ENCODE assay signal across 8 mouse cellular contexts in genomic region chr2:118554356-118554990, GRCm38 (mm10). TPM values are rescaled to one million over a fixed set of nuclear protein-coding genes. Genes with fewer than 3 reads are reported as not detected.
A peak's percentile ranks its signal among the peaks of the same experiment; 100 is the strongest.
DNase-seq lines count a peak whose midpoint lies in the region; ATAC-seq lines count a peak whose summit lies in the region.
"Not testable (repeated sequence)": the region's sequence is repeated elsewhere in the genome, so short reads cannot be mapped to it uniquely, and the experiment has no call there.

No protein-coding gene starts in this region.

- H3K27ac ChIP-seq in brown adipose tissue, adult 24 weeks (replicated peaks; ENCODE audit: low read depth, low read length) = peak overlapping the region; percentile 92
- H3K27ac ChIP-seq in forebrain, embryonic 10.5 days = peak overlapping the region; percentile 76
- peak overlapping the region; percentile 30 to 65 for H3K27ac ChIP-seq in heart, embryonic 14.5 days (replicated peaks in 1 of 2; ENCODE audit: control insufficient read depth in 1 of 2, insufficient read depth in 1 of 2, low read depth in 2 of 2, low read length in 2 of 2)

- not testable (repeated sequence) for H3K36me3 ChIP-seq in forebrain, embryonic 10.5 days (replicated peaks); heart, embryonic 14.5 days (ENCODE audit: control insufficient read depth, insufficient read depth, low read length)

- H3K9ac ChIP-seq in heart, embryonic 14.5 days (ENCODE audit: low read length) = peak overlapping the region; percentile 65

- not testable (repeated sequence) for H3K27me3 ChIP-seq in forebrain, embryonic 10.5 days (ENCODE audit: poor library complexity, severe bottlenecking); heart, embryonic 14.5 days (ENCODE audit: control insufficient read depth, insufficient read depth, low read length)

- peaks cover 10% of the 10 kb centered on the region; the same call in 1 of the 2 replicates for H3K4me1 ChIP-seq in brown adipose tissue, adult 24 weeks (ENCODE audit: control insufficient read depth, insufficient read depth, insufficient read length, low read length)
- peaks cover 16% of the 10 kb centered on the region for H3K4me1 ChIP-seq in forebrain, embryonic 10.5 days
- H3K4me1 ChIP-seq in heart, embryonic 14.5 days (ENCODE audit: control insufficient read depth in 2 of 2, insufficient read depth in 2 of 2, low read length in 2 of 2) = not testable (repeated sequence)

- H3K9me3 ChIP-seq in forebrain, embryonic 10.5 days; heart, embryonic 14.5 days (ENCODE audit: control insufficient read depth, low read length): not testable (repeated sequence)

- ATAC-seq in heart, embryonic 14.5 days (ENCODE audit: insufficient number of reproducible peaks, insufficient read depth, low FRiP score, low read depth) = 0 out of 2 replicates have a peak, but pooled peaks have one; percentile 31
- ATAC-seq in megakaryocyte-erythroid progenitor cell, adult 5-6 weeks (replicated peaks; ENCODE audit: low FRiP score, low TSS enrichment, poor library complexity, severe bottlenecking) = peak; percentile 65

- peak overlapping the region; percentile 58 for H3K4me2 ChIP-seq in heart, embryonic 14.5 days (ENCODE audit: low read length)

- 68% methylated on average over 15 of the region's 17 CpGs for WGBS in forebrain, embryonic 10.5 days
- 62% methylated on average over 14 of the region's 17 CpGs for WGBS in heart, embryonic 14.5 days

- H3K4me3 ChIP-seq in brown adipose tissue, adult 24 weeks (ENCODE audit: insufficient read depth, low read depth, low read length) = peak overlapping the region; percentile 64
- H3K4me3 ChIP-seq in forebrain, embryonic 10.5 days = peak overlapping the region; percentile 52
- H3K4me3 ChIP-seq in heart, embryonic 14.5 days (ENCODE audit: control insufficient read depth in 1 of 2, insufficient read depth in 1 of 2, low read depth in 1 of 2, low read length in 2 of 2) = peak overlapping the region; percentile 34 to 42

- DNase-seq in forebrain, embryonic 10.5 days (ENCODE audit: extremely low spot score, low spot score) = peak; percentile 29
- peak; percentile 73 to 80 for DNase-seq in kidney, adult 8-10 months
- DNase-seq in liver = peak; percentile 44
- peak; percentile 55 for DNase-seq in skeletal muscle tissue, adult 2 months (ENCODE audit: low read depth, low spot score)
- peak; percentile 21 for DNase-seq in urinary bladder, adult 2 months (ENCODE audit: low spot score)

RNA-seq across cellular contexts. Expression of gene Bmf, which starts 5.0 kb away (rescaled TPM):
- 2.5 and 3.0 TPM in 2 replicates for polyA plus RNA-seq in brown adipose tissue, adult 24 weeks (2012; ENCODE audit: insufficient read depth, insufficient read length, missing spikeins)
- 3.8 and 4.5 TPM in 2 replicates for polyA plus RNA-seq in forebrain, embryonic 10.5 days (2016; fragmentation: Nextera tagmentation; extraction: Ambion mirVana)
- polyA plus RNA-seq in heart, embryonic 14.5 days (2014; fragmentation: Nextera tagmentation; extraction: Ambion mirVana) = 2.1 and 6.3 TPM in 2 replicates
- 1.2 TPM in 1 of 2 replicates, not detected in the other for total RNA-seq in megakaryocyte-erythroid progenitor cell, adult 5-6 weeks (2014; fragmentation: Nextera tagmentation)
- total RNA-seq in megakaryocyte-erythroid progenitor cell, adult 5-6 weeks (2017) = 1.3 and 2.1 TPM in 2 replicates
- 11.7 and 14.1 TPM in 2 replicates for polyA plus RNA-seq in urinary bladder, adult 2 months (2012; rRNA removed)

RNA-seq across cellular contexts. Expression of gene Bub1b, which starts 43.5 kb away (rescaled TPM):
- polyA plus RNA-seq in brown adipose tissue, adult 24 weeks (2012; ENCODE audit: insufficient read depth, insufficient read length, missing spikeins) = 0.52 and 1.2 TPM in 2 replicates
- polyA plus RNA-seq in forebrain, embryonic 10.5 days (2016; fragmentation: Nextera tagmentation; extraction: Ambion mirVana) = 168 and 179 TPM in 2 replicates
- 66.8 and 67.1 TPM in 2 replicates for polyA plus RNA-seq in heart, embryonic 14.5 days (2014; fragmentation: Nextera tagmentation; extraction: Ambion mirVana)
- total RNA-seq in megakaryocyte-erythroid progenitor cell, adult 5-6 weeks (2014; fragmentation: Nextera tagmentation) = 51.3 and 64.1 TPM in 2 replicates
- 89.9 and 103 TPM in 2 replicates for total RNA-seq in megakaryocyte-erythroid progenitor cell, adult 5-6 weeks (2017)
- polyA plus RNA-seq in urinary bladder, adult 2 months (2012; rRNA removed) = 2.4 and 2.8 TPM in 2 replicates

Comparison
In these comparisons a context has a peak if more than half of its experiments do, and no peak if none do; other contexts are left out.
1. Peak in every context shown above with its lines: DNase-seq, ATAC-seq, H3K4me3 ChIP-seq and H3K27ac ChIP-seq.
2. DNase-seq: peak in every context shown above with its lines; median percentile 76 in kidney, adult 8-10 months; 55 in skeletal muscle tissue, adult 2 months; 44 in liver; 29 in forebrain, embryonic 10.5 days; 21 in urinary bladder, adult 2 months.
3. RNA of gene Bub1b, which starts 43.5 kb away (polyA plus RNA-seq): 168 to 179 TPM in forebrain, embryonic 10.5 days and 66.8 to 67.1 TPM in heart, embryonic 14.5 days; 2.4 to 2.8 TPM in urinary bladder, adult 2 months and 0.52 to 1.2 TPM in brown adipose tissue, adult 24 weeks; every median in the first group is over 10 times any median in the second.